Mouse (Mus musculus) spleen, adult 2 months (tissue): ENCODE measurements around the gene Krt80.

Experiments
- CTCF ChIP-seq: fragments of 200-500 bp; IDR thresholded peaks from 2 replicates; pipeline ENCODE4 v1.5.1; 2011; ENCODE audit warnings: mild to moderate bottlenecking, inconsistent platforms; ENCODE audit not compliant: insufficient read depth, insufficient read length, insufficient replicate concordance; ENCODE audit errors: extremely low read depth
- POLR2A ChIP-seq: fragments of 200-500 bp; IDR thresholded peaks from 2 replicates; pipeline ENCODE4 v1.6.1; 2011; ENCODE audit warnings: low read depth, low read length, inconsistent platforms

GRCm38 (mm10) chr15:101366482-101366881 is 3.5 kb downstream of the Krt80 start:
- TF ChIP-seq POLR2A (no peak), CTCF (no peak)
